Mouse (Mus musculus) hindbrain, embryonic 12.5 days (tissue): ENCODE results near the gene Perp. TPM values are rescaled to one million over a fixed set of nuclear protein-coding genes. Genes with fewer than 3 reads are reported as not detected.

Experiments
- ATAC-seq: fragments of 200-750 bp; cut with Nextera tagmentation; 2 replicates; pipeline ENCODE4 v1.8.0; 2017; ENCODE audit warnings: moderate TSS enrichment; ENCODE audit not compliant: low FRiP score
- H3K27ac ChIP-seq: fragments of 300-500 bp; sonication (generic); 2 replicates; pipeline ENCODE4 v1.5.1; 2016; ENCODE audit warnings: mild to moderate bottlenecking
- H3K27me3 ChIP-seq: fragments of 300-500 bp; sonication (generic); 2 replicates; pipeline ENCODE4 v1.6.1; 2016; ENCODE audit warnings: mild to moderate bottlenecking
- H3K36me3 ChIP-seq: fragments of 300-500 bp; sonication (generic); 2 replicates; pipeline ENCODE4 v1.6.1; 2016; ENCODE audit warnings: mild to moderate bottlenecking
- H3K4me1 ChIP-seq: fragments of 300-500 bp; sonication (generic); 2 replicates; pipeline ENCODE4 v1.6.1; 2016
- H3K4me2 ChIP-seq: fragments of 300-500 bp; sonication (generic); replicated peaks from 2 replicates; pipeline ENCODE4 v1.6.1; 2016; ENCODE audit warnings: mild to moderate bottlenecking
- H3K4me3 ChIP-seq: fragments of 300-500 bp; sonication (generic); 2 replicates; pipeline ENCODE4 v1.5.1; 2016; ENCODE audit warnings: mild to moderate bottlenecking
- H3K9ac ChIP-seq: fragments of 300-500 bp; sonication (generic); 2 replicates; pipeline ENCODE4 v1.6.1; 2016; ENCODE audit warnings: mild to moderate bottlenecking, moderate library complexity
- H3K9me3 ChIP-seq: fragments of 300-500 bp; sonication (generic); replicated peaks from 2 replicates; pipeline ENCODE4 v1.6.1; 2016; ENCODE audit warnings: mild to moderate bottlenecking
- WGBS: fragments of 180-500 bp; shearing (Covaris S2); methylation state at CpG from one replicate; pipeline ENCODE4 v1.1.7; 2016; 5-methylcytosine and 5-hydroxymethylcytosine counted together
- polyA plus RNA-seq: library from polyadenylated mRNA; unstranded; fragments of >200 nt; fragmentation: Nextera tagmentation; extraction: Ambion mirVana; gene quantifications from 2 replicates; pipeline ENCODE4 v1.2.1, GENCODE M21; 2016

Perp gene
- polyA plus RNA-seq, 1 experiment from 2014 or later = 11.8 TPM

- ATAC-seq = no peak
- no peaks in the 10 kb centered on the region for H3K9me3 ChIP-seq
- H3K4me2 ChIP-seq = peak overlapping the region; percentile 87
- 0 out of 2 replicates have a peak, but pooled peaks cover 2% of the 10 kb centered on the region for H3K4me1 ChIP-seq
- WGBS = 7% methylated on average over 18 of the region's 18 CpGs
- H3K36me3 ChIP-seq = no peaks in the 10 kb centered on the region
- peak overlapping the region; percentile 67 for H3K9ac ChIP-seq
- H3K27me3 ChIP-seq = peaks cover 40% of the 10 kb centered on the region
- no peak overlapping the region for H3K27ac ChIP-seq
- H3K4me3 ChIP-seq = peak overlapping the region; percentile 50
These were observed 455 bp downstream of the Perp start for GRCm38 (mm10) chr10:18845287-18845662.

DNA sequence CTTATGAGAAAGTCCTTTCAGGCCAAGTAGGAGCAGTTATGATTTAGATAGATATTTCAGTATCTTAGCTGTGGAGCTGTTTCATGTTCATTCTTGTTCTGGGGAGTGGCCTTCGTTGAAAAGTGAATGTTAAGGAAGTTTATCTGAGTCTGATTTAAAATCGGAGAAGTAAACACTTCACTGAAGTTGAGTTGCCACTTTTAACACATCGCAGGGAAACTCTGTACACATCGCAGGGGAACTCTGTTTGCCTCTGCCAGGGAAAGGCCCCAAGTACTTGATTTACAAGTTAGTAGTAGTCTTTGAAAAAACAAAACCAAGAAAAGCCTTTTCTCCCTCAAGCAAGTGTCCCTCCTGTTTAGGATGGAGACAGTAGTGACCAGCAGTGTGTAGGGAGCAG, 891 bp downstream of the Perp start:
- peaks cover 40% of the 10 kb centered on the region for H3K27me3 ChIP-seq
- WGBS = 60% methylated on average over 4 of the region's 4 CpGs

GRCm38 (mm10) chr10:18846474-18847264, 1.8 kb downstream of the Perp start:
- Histone ChIP-seq H3K36me3 (no peaks in the 10 kb centered on the region), H3K27ac (no peak overlapping the region), H3K27me3 (peaks cover 40% of the 10 kb centered on the region), H3K4me1 (0 out of 2 replicates have a peak, but pooled peaks cover 4% of the 10 kb centered on the region), H3K9me3 (no peaks in the 10 kb centered on the region), H3K4me3 (no peak overlapping the region), H3K9ac (no peak overlapping the region), H3K4me2 (no peak overlapping the region)
- WGBS = 77% methylated on average over 8 of the region's 8 CpGs
- no peak for ATAC-seq

More for the DNA sequence above, 891 bp downstream of the Perp start:
- Histone ChIP-seq H3K4me1 (0 out of 2 replicates have a peak, but pooled peaks cover 2% of the 10 kb centered on the region), H3K4me3 (no peak overlapping the region), H3K9ac (no peak overlapping the region), H3K36me3 (no peaks in the 10 kb centered on the region), H3K4me2 (no peak overlapping the region), H3K9me3 (no peaks in the 10 kb centered on the region), H3K27ac (no peak overlapping the region)
- no peak for ATAC-seq

GRCm38 (mm10) chr10:18850177-18850576, 5.4 kb downstream of the Perp start:
- peaks cover 19% of the 10 kb centered on the region for H3K27me3 ChIP-seq
- no peak overlapping the region for H3K27ac ChIP-seq
- WGBS = 88% methylated on average over 4 of the region's 4 CpGs
- H3K4me1 ChIP-seq = 0 out of 2 replicates have a peak, but pooled peaks cover 4% of the 10 kb centered on the region
- no peaks in the 10 kb centered on the region for H3K9me3 ChIP-seq
- H3K4me3 ChIP-seq = no peak overlapping the region
- H3K4me2 ChIP-seq = no peak overlapping the region
- ATAC-seq = no peak
- no peaks in the 10 kb centered on the region for H3K36me3 ChIP-seq
- H3K9ac ChIP-seq = no peak overlapping the region

DNA sequence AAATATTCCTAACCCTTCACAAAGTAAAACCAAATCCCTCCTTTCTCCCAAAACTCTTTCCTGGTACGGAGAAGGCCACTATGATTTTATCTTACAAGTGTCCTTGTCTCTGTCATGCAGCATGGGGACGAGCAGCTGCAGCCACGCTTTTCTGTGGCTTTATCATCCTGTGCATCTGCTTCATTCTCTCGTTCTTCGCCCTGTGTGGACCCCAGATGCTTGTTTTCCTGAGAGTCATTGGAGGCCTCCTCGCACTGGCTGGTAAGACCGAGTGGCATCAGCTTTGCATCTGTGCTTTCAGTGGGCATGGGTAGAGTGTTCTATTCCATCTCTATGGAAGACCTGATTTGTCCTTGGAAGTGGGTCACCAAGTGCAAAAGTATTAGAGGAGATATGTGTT, 8.6 kb downstream of the Perp start:
- no peaks in the 10 kb centered on the region for H3K36me3 ChIP-seq
- H3K4me2 ChIP-seq = no peak overlapping the region
- no peaks in the 10 kb centered on the region for H3K27me3 ChIP-seq
- no peak overlapping the region for H3K4me3 ChIP-seq
- 0 out of 2 replicates have a peak, but pooled peaks cover 3% of the 10 kb centered on the region for H3K4me1 ChIP-seq
- no peak overlapping the region for H3K27ac ChIP-seq
- H3K9ac ChIP-seq = no peak overlapping the region
- WGBS = 91% methylated on average over 7 of the region's 7 CpGs
- H3K9me3 ChIP-seq = no peaks in the 10 kb centered on the region
- ATAC-seq = no peak

DNA sequence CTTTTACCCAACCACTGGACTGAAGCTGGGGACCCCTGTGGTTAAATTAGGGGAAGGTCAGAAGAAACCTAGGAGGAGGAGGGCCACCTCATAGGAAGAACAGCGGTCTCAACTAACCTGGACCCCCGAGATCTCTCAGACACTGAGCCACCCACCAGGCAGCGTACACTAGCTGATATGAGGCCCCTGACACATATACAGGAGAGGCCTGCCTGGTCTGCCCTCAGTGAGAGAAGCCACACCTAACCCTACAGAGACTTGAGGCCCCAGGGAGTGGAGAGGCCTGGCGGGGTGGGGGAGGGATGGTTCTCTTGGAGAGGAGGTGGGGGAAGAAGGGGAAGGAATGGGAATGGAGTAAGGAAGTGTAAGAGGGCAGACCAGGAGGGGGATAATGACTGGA, 12.4 kb downstream of the Perp start:
- H3K9me3 ChIP-seq = no peaks in the 10 kb centered on the region
- H3K4me3 ChIP-seq = no peak overlapping the region
- no peak overlapping the region for H3K4me2 ChIP-seq
- H3K36me3 ChIP-seq = no peaks in the 10 kb centered on the region
- no peak for ATAC-seq
- H3K4me1 ChIP-seq = no peaks in the 10 kb centered on the region
- H3K9ac ChIP-seq = no peak overlapping the region
- 70% methylated on average over 4 of the region's 4 CpGs for WGBS
- H3K27me3 ChIP-seq = no peaks in the 10 kb centered on the region
- no peak overlapping the region for H3K27ac ChIP-seq

GRCm38 (mm10) chr10:18859632-18860031, 14.8 kb downstream of the Perp start:
- Histone ChIP-seq H3K9ac (no peak overlapping the region), H3K4me1 (no peaks in the 10 kb centered on the region), H3K4me2 (no peak overlapping the region), H3K4me3 (no peak overlapping the region), H3K36me3 (no peaks in the 10 kb centered on the region), H3K27me3 (no peaks in the 10 kb centered on the region), H3K27ac (no peak overlapping the region), H3K9me3 (no peaks in the 10 kb centered on the region)
- ATAC-seq = no peak
- 66% methylated on average over 3 of the region's 3 CpGs for WGBS

GRCm38 (mm10) chr10:18860119-18860824, 15.5 kb downstream of the Perp start:
- no peak for ATAC-seq
- no peak overlapping the region for H3K9ac ChIP-seq
- 66% methylated on average over 5 of the region's 5 CpGs for WGBS

DNA sequence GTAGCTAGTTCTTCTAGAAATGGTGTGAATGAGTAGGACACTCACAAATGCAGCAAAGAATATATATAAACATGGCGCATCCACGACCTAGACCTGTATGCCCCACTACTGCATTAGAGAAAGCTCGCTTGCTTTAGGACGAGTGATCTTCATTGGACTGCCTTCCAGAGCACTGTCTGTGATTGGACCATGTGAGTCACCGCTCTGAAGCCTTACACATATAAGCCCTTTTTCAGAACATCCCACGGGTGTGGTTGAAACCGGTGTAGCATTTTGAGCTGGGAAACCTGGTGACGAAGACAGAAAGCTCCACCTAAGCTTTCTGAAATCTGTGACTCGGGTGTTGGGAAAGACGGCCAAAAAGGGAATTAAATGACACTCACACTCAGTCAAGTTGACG, 16.0 kb downstream of the Perp start:
- Histone ChIP-seq H3K4me2 (no peak overlapping the region), H3K9me3 (no peaks in the 10 kb centered on the region), H3K27ac (no peak overlapping the region), H3K4me1 (no peaks in the 10 kb centered on the region), H3K27me3 (no peaks in the 10 kb centered on the region), H3K9ac (no peak overlapping the region), H3K36me3 (no peaks in the 10 kb centered on the region), H3K4me3 (no peak overlapping the region)
- 91% methylated on average over 11 of the region's 11 CpGs for WGBS
- ATAC-seq = no peak

More at GRCm38 (mm10) chr10:18860119-18860824, 15.5 kb downstream of the Perp start:
- Histone ChIP-seq H3K9me3 (no peaks in the 10 kb centered on the region), H3K4me1 (no peaks in the 10 kb centered on the region), H3K4me2 (no peak overlapping the region), H3K27ac (no peak overlapping the region), H3K36me3 (no peaks in the 10 kb centered on the region), H3K4me3 (no peak overlapping the region), H3K27me3 (no peaks in the 10 kb centered on the region)

GRCm38 (mm10) chr10:18861418-18861817, 16.6 kb downstream of the Perp start:
- H3K4me3 ChIP-seq = no peak overlapping the region
- H3K27me3 ChIP-seq = no peaks in the 10 kb centered on the region
- no peak for ATAC-seq
- no peaks in the 10 kb centered on the region for H3K4me1 ChIP-seq
- H3K4me2 ChIP-seq = no peak overlapping the region
- no peaks in the 10 kb centered on the region for H3K9me3 ChIP-seq
- H3K9ac ChIP-seq = no peak overlapping the region
- H3K36me3 ChIP-seq = no peaks in the 10 kb centered on the region
- H3K27ac ChIP-seq = no peak overlapping the region
- WGBS = 82% methylated on average over 4 of the region's 4 CpGs

DNA sequence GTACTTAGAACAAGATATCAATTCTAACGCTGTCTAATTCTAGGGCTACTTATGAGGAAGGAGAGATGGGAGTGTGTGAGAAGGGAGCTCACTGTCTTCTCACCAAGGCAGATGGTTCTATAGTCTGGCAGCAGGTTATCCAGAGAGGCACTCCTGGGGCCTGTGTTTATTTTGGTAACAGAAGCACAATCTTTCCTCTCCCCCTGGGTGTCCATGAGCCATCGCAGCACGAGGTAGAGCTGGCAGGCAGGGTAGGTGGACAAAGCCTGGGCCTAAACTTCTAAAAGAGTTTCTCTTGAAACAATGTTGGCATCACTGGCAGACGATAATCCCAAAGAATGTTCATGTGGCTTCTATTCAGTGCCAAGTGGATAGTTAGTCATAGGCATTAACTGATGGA, 18.5 kb downstream of the Perp start:
- no peak for ATAC-seq
- H3K4me1 ChIP-seq = no peaks in the 10 kb centered on the region
- H3K4me2 ChIP-seq = no peak overlapping the region
- H3K9ac ChIP-seq = no peak overlapping the region
- H3K9me3 ChIP-seq = no peaks in the 10 kb centered on the region
- H3K27ac ChIP-seq = no peak overlapping the region
- no peak overlapping the region for H3K4me3 ChIP-seq
- 68% methylated on average over 4 of the region's 4 CpGs for WGBS
- H3K27me3 ChIP-seq = no peaks in the 10 kb centered on the region
- H3K36me3 ChIP-seq = no peaks in the 10 kb centered on the region

DNA sequence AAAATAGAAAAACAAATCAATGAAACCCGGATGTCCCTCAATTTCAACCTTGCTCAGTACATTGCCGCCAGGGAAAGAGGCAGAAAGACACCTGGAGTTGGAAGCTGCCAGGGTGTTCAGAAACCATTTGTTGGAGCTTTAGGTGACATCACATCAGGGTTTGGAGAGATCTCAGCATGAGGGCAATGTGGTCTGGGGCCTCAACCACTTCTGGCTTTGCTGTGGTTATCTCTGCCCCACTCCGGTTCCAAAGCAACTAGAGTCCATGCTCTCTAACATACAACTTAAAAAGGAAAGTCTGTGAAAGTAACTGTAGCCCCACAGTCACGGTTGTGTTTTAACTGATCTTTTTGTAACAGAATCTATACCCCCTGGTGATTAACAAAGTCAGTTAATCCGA, 19.9 kb downstream of the Perp start:
- Histone ChIP-seq H3K4me2 (no peak overlapping the region), H3K27me3 (no peaks in the 10 kb centered on the region), H3K9me3 (no peaks in the 10 kb centered on the region), H3K4me3 (no peak overlapping the region), H3K4me1 (no peaks in the 10 kb centered on the region), H3K9ac (no peak overlapping the region), H3K36me3 (no peaks in the 10 kb centered on the region), H3K27ac (no peak overlapping the region)
- no peak for ATAC-seq
- WGBS = 57% methylated on average over 5 of the region's 5 CpGs
